Mouse (Mus musculus): ENCODE results near the gene Spryd7. TPM values are rescaled to one million over a fixed set of nuclear protein-coding genes. Genes with fewer than 3 reads are reported as not detected.
"Not testable (repeated sequence)": the region's sequence is repeated elsewhere in the genome, so short reads cannot be mapped to it uniquely, and the experiment has no call there.

Spryd7 gene
- polyA plus RNA-seq, 1 experiment = 20.0 TPM

DNA sequence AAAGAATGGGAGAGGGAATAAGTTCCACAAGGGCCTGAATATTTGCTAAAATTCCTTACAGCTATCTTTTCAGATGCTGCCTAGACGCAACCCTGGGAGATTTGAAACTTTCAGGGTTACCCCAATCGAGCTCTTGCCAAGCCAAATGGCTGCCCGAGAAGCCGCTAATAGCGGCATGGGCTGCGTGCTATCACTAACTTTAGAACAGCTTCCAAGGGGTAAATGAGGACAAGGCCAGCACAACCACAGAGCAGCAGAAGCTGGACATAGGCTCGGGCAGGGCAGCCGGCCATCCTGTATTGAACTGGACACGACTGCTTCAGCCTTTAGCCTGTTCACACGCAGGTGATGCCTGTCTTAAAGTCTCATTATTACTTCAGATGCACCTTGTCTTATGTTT is 18.4 kb upstream of the Spryd7 start:
- no peak for TF ChIP-seq POLR2A (IDR thresholded peaks at IDR 0.05; ENCODE audit: borderline replicate concordance, extremely low read depth, insufficient read depth, insufficient read length, poor library complexity, severe bottlenecking)
- TF ChIP-seq CTCF (IDR thresholded peaks at IDR 0.05; ENCODE audit: borderline replicate concordance, extremely low read depth, insufficient read depth, insufficient read length) = no peak
- no peak for DNase-seq (ENCODE audit: low read depth)

DNA sequence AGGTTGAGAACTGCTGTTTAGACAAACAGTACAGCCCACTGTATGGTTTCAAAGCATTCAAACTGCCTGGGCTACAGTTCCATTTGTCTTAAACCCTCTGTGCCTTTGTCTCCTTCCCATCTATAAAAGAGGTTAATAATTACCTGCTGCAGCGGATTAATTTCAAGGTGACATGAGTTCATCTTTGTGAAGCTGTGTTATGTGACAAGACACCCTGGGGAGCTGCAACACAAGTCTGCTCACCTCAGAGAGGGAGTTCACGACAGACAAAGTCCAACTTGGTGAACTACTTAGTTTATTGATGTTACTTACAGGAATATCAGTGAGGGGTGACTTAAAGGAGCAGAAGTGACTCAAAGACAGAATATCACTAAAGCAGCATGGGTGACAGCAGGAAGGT is 15.4 kb upstream of the Spryd7 start:
- no peak for DNase-seq (ENCODE audit: low read depth)
- TF ChIP-seq CTCF (IDR thresholded peaks at IDR 0.05; ENCODE audit: borderline replicate concordance, extremely low read depth, insufficient read depth, insufficient read length) (no peak), POLR2A (IDR thresholded peaks at IDR 0.05; ENCODE audit: borderline replicate concordance, extremely low read depth, insufficient read depth, insufficient read length, poor library complexity, severe bottlenecking) (no peak)

DNA sequence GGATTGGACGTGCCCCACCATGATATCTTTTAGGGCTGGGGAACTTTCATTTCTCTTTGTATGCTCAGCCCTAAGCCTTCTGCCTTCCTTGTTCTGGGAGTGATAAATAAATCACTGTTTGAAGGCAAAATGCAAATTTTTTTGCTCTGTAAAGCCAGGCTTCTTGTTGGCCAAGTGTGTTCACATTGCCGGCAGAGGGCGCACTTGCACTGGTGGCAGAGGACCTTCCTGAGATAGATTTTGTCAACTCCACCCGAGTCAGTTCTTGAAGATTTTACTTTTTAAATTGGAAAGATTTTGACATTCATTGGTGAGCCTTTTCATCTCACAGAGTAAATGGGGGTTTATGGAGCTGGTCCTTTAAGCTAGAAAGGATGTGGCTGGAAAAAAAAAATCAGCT is 14.7 kb upstream of the Spryd7 start:
- peak; percentile 92 for DNase-seq (ENCODE audit: low read depth)
- no peak for TF ChIP-seq POLR2A (IDR thresholded peaks at IDR 0.05; ENCODE audit: borderline replicate concordance, extremely low read depth, insufficient read depth, insufficient read length, poor library complexity, severe bottlenecking)
- TF ChIP-seq CTCF (IDR thresholded peaks at IDR 0.05; ENCODE audit: borderline replicate concordance, extremely low read depth, insufficient read depth, insufficient read length) = peak; percentile 87

DNA sequence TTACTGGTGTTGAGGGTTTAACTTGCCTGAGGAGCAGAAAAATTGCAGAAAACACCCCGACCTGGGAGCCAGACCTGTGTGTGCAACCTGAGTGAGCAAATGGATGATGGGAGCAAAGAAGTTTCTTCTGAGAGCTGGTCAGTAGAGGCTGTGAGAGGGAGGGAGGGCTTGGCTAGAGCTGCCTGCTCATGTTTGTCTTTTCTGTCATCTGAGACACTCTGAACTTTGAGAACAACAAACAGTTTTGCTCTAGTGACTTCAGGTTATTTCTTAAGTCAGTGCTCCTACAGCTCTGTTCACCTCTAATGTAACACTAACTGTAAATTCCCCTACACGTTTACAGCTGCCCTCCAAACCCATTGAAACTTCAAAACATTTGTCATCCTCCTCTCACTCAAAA is 12.7 kb upstream of the Spryd7 start:
- TF ChIP-seq CTCF (IDR thresholded peaks at IDR 0.05; ENCODE audit: borderline replicate concordance, extremely low read depth, insufficient read depth, insufficient read length) (no peak), POLR2A (IDR thresholded peaks at IDR 0.05; ENCODE audit: borderline replicate concordance, extremely low read depth, insufficient read depth, insufficient read length, poor library complexity, severe bottlenecking) (no peak)
- no peak for DNase-seq (ENCODE audit: low read depth)

DNA sequence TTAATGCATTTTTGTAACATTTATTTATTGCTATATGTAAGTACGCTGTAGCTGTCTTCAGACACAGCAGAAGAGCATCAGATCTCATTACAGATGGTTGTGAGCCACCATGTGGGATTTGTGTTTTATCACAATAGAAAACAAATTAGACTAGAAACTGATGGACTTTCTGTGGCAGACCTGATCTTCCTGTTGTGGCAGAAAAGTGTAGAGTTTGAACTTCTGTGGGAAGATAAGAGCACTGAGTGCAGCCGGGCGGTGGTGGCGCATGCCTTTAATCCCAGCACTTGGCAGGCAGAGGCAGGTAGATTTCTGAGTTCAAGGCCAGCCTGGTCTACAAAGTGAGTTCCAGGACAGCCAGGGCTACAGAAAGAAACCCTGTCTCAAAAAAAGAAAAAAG is 9.5 kb upstream of the Spryd7 start:
- DNase-seq (ENCODE audit: low read depth) = not testable (repeated sequence)

DNA sequence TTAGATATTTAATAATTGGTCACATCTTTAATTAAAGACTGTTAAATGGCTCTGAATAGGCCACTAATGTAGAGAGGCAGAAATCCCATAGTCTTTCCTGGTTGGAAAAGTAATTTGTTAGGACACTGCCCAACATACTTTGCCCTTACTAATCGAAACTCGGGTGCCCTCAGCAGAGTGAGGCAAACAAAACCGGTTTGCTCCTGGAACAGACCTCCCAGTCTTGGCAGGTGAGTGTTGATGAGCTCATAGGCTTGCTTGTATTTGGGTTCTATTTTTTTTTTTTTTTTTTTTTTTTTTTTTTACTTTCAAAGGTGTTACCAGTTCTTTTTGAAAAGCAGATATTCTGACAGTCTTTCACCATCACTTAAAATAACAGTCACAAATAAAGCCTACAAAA is 3.2 kb upstream of the Spryd7 start:
- no peak for DNase-seq (ENCODE audit: low read depth)
- TF ChIP-seq POLR2A (IDR thresholded peaks at IDR 0.05; ENCODE audit: borderline replicate concordance, extremely low read depth, insufficient read depth, insufficient read length, poor library complexity, severe bottlenecking) = no peak
- no peak for TF ChIP-seq CTCF (IDR thresholded peaks at IDR 0.05; ENCODE audit: borderline replicate concordance, extremely low read depth, insufficient read depth, insufficient read length)

DNA sequence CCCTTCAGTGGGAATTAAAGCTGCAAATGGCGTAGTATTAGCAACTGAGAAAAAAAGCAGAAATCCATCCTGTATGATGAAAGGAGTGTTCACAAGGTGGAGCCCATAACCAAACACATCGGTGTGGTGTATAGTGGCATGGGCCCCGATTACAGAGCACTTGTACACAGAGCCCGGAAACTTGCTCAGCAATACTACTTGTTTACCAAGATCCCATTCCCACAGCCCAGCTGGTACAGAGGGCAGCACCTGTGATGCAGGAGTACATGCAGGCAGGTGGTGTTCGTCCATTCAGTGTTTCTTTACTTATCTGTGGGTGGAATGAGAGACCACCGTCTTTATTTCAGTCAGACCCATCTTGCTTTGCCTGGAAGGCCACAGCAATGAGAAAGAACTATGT is 2.2 kb upstream of the Spryd7 start:
- TF ChIP-seq POLR2A (IDR thresholded peaks at IDR 0.05; ENCODE audit: borderline replicate concordance, extremely low read depth, insufficient read depth, insufficient read length, poor library complexity, severe bottlenecking) = no peak
- no peak for TF ChIP-seq CTCF (IDR thresholded peaks at IDR 0.05; ENCODE audit: borderline replicate concordance, extremely low read depth, insufficient read depth, insufficient read length)
- no peak for DNase-seq (ENCODE audit: low read depth)

DNA sequence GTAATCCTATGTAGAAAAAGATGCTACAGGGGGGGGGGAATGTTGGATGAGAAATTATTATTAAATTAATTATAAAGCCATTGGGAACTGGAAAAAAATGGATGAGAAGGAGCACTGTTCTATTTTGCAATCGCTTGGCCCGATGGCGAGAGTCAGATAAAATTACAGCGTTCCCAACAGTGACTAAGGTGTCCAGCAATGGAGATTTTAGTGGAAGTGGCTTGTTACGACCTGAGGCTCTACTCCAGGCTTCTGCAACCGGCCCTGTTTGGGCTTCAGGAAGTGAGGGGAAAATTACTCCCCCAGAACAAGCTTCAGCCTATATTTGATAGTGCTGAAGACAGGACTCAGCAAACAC is 776 bp downstream of the Spryd7 start:
- DNase-seq (ENCODE audit: low read depth) = no peak

DNA sequence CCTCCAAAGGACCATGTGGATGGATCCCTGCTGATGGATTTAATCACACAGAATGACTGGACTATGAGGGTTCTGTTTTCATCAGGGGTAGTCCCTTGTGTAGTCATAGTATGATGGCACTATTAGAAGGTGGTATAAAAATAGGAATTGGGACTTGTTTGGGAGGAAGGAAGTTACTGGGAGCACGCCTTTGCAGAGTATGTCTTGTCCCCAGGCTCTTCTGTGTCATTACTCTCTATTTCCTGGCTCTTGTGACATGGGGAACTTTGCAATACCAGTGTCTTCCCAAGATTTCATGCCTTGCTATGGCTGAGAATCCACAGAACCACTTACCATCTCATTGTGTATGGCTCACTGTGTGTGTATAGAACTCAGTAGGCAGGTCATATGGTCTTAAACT is 8.1 kb downstream of the Spryd7 start:
- DNase-seq (ENCODE audit: low read depth) = no peak
- TF ChIP-seq CTCF (IDR thresholded peaks at IDR 0.05; ENCODE audit: borderline replicate concordance, extremely low read depth, insufficient read depth, insufficient read length) = no peak
- TF ChIP-seq POLR2A (IDR thresholded peaks at IDR 0.05; ENCODE audit: borderline replicate concordance, extremely low read depth, insufficient read depth, insufficient read length, poor library complexity, severe bottlenecking) = no peak

More for the DNA sequence above, 776 bp downstream of the Spryd7 start:
- TF ChIP-seq POLR2A (IDR thresholded peaks at IDR 0.05; ENCODE audit: borderline replicate concordance, extremely low read depth, insufficient read depth, insufficient read length, poor library complexity, severe bottlenecking) (no peak), CTCF (IDR thresholded peaks at IDR 0.05; ENCODE audit: borderline replicate concordance, extremely low read depth, insufficient read depth, insufficient read length) (no peak)

DNA sequence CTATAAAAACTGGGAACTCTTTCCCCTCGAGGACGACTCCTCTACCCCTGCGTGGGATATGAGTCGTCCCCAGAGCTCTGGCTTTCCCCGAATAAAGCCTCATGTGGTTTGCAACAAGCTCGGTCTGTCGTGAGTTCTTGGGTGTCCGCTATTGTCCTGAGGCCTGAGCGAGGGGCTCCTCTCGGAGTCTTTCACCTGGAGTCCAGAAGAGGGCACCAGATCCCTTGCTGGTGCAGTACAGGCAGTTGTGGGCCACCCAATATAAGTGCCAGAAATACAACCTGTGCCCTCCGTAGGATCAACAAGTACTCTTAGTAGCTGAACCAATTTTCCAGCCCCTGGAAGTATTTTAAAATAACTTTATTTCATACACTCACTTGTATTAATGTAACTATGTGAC is 18.9 kb downstream of the Spryd7 start:
- peak; percentile 8 for DNase-seq (ENCODE audit: low read depth)

DNA sequence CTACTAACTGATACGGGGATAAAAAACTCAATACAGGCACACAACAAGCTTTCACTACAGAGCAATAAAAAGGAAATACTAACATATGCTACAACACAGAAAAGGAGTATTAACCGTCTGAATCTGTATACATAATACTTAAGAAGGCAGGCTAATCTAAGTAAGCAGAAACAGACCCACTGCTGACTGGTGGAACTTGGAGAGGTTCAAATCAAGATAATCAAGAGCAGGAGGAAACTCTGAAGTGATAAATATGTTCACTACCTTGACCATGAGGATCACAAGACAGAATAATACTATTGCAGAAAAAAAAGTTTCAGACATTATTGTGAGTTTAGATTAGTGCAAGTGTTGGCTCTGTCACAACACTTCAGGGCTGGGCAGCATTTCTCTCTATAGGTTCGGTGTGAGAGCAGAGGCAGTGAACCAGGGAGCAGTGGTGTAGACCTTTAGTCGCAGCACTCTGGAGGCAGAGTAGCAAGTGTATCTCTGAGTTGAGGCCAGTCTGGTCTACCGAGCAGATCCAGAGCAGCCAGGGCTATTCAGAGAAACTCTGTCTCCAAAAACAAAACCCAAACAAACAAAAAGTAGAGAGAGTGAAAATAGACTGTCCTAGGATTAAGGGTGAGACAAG is 19.9 kb downstream of the Spryd7 start:
- DNase-seq (ENCODE audit: low read depth) = no peak
- TF ChIP-seq CTCF (IDR thresholded peaks at IDR 0.05; ENCODE audit: borderline replicate concordance, extremely low read depth, insufficient read depth, insufficient read length) (no peak), POLR2A (IDR thresholded peaks at IDR 0.05; ENCODE audit: borderline replicate concordance, extremely low read depth, insufficient read depth, insufficient read length, poor library complexity, severe bottlenecking) (no peak)

DNA sequence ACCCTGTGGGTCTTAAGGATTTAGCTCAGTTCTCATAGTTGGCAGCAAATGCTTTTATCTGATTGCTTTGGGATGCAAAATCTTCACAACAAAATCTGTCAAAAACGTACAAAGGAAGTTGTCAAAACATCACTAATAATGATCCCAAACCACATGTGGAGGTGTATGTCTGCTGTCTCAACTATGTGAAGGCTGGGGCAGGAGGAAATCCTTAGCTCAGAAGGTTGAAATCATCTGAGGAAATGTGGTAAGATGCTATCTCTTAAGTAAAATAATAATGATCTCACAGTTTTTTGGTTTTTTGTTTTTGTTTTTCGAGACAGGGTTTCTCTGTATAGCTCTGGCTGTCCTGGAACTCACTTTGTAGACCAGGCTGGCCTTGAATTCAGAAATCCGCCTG is 20.9 kb downstream of the Spryd7 start:
- no peak for DNase-seq (ENCODE audit: low read depth)
- no peak for TF ChIP-seq POLR2A (IDR thresholded peaks at IDR 0.05; ENCODE audit: borderline replicate concordance, extremely low read depth, insufficient read depth, insufficient read length, poor library complexity, severe bottlenecking)
- no peak for TF ChIP-seq CTCF (IDR thresholded peaks at IDR 0.05; ENCODE audit: borderline replicate concordance, extremely low read depth, insufficient read depth, insufficient read length)

DNA sequence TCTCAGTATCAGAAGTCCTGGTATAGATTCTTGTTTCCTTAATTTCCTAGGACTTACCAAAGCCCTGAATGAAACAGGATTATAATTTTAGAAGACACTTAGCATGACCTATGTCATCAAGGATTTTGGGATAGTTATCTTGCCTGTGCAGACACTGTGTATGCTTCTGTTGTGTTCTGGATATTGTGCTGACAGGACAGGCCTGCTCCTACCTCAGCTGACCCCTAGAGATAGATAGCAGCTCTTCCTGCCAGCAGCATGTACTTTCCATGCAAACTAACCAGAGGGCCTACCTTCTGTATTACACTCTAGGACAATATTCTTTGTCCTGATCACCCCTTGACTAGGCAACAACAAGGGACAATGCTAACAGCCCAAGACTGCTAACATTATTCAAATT is 25.7 kb downstream of the Spryd7 start:
- DNase-seq (ENCODE audit: low read depth) = no peak
- TF ChIP-seq CTCF (IDR thresholded peaks at IDR 0.05; ENCODE audit: borderline replicate concordance, extremely low read depth, insufficient read depth, insufficient read length) = no peak
- TF ChIP-seq POLR2A (IDR thresholded peaks at IDR 0.05; ENCODE audit: borderline replicate concordance, extremely low read depth, insufficient read depth, insufficient read length, poor library complexity, severe bottlenecking) = no peak
